Mouse (Mus musculus): Measurements from ENCODE around the gene Vkorc1l1.

GRCm38 (mm10) chr5:129966448-129966847 is 24.7 kb downstream of the Vkorc1l1 start:
- no peak for TF ChIP-seq EP300 (IDR thresholded peaks at IDR 0.05; ENCODE audit: insufficient read depth, low read depth, low read length)
- TF ChIP-seq CTCF (IDR thresholded peaks at IDR 0.05): no peak
